Mouse (Mus musculus) skeletal muscle tissue, postnatal 0 days (tissue): ENCODE data around the gene Olfr901. TPM values are rescaled to one million over a fixed set of nuclear protein-coding genes. Genes with fewer than 3 reads are reported as not detected.

Experiments used
- polyA plus RNA-seq: library from polyadenylated mRNA; unstranded; fragments of >200 nt; fragmentation: Nextera tagmentation; extraction: Ambion mirVana; gene quantifications from 2 replicates; pipeline ENCODE4 v1.2.1, GENCODE M21; 2015

Olfr901 gene
- not detected in 2 replicates for polyA plus RNA-seq

GRCm38 (mm10) chr9:38429155-38429554 is at the start of gene Olfr901:
TSS of gene Olfr901 (plus strand) at chr9:38429455.

GRCm38 (mm10) chr9:38401398-38401797 is 27.9 kb upstream of the Olfr901 start, which contains the start of gene Olfr147:
TSS of gene Olfr147 (plus strand) at chr9:38401698.

GRCm38 (mm10) chr9:38447352-38447751 is 18.1 kb downstream of the Olfr901 start, which contains the start of gene Olfr902:
TSS of gene Olfr902 (plus strand) at chr9:38447652.

GRCm38 (mm10) chr9:38462844-38463243 is 33.6 kb downstream of the Olfr901 start, which contains the start of gene Olfr904:
TSS of gene Olfr904 (plus strand) at chr9:38463144.

GRCm38 (mm10) chr9:38470807-38471206 is 41.6 kb downstream of the Olfr901 start, which contains the start of gene Olfr905:
TSS of gene Olfr905 (plus strand) at chr9:38471107.

Other genes starting within 250 kb of the Olfr901 start
- gene Olfr891, start 248.6 kb upstream of the Olfr901 start, polyA plus RNA-seq = not detected in 2 replicates
- gene Olfr893, start 221.1 kb upstream of the Olfr901 start, polyA plus RNA-seq = not detected in 2 replicates
- gene Olfr894, start 211.4 kb upstream of the Olfr901 start, polyA plus RNA-seq = not detected in 2 replicates
- gene Olfr143, start 176.7 kb upstream of the Olfr901 start, polyA plus RNA-seq = not detected in 2 replicates
- not detected in 2 replicates for gene Olfr895, start 161.6 kb upstream of the Olfr901 start, polyA plus RNA-seq
- gene Olfr896-ps1, start 138.3 kb upstream of the Olfr901 start, polyA plus RNA-seq = not detected in 2 replicates
- not detected in 2 replicates for gene Olfr25, start 100.4 kb upstream of the Olfr901 start, polyA plus RNA-seq
- not detected in 2 replicates for gene Olfr898, start 81.0 kb upstream of the Olfr901 start, polyA plus RNA-seq
- not detected in 2 replicates for gene Olfr250, start 62.6 kb upstream of the Olfr901 start, polyA plus RNA-seq
- gene Olfr251, start 52.4 kb upstream of the Olfr901 start, polyA plus RNA-seq = not detected in 2 replicates
- gene Olfr147, start 27.8 kb upstream of the Olfr901 start, polyA plus RNA-seq = not detected in 2 replicates
- not detected in 2 replicates for gene Olfr902, start 18.2 kb downstream of the Olfr901 start, polyA plus RNA-seq
- not detected in 2 replicates for gene Olfr904, start 33.7 kb downstream of the Olfr901 start, polyA plus RNA-seq
- gene Olfr905, start 41.7 kb downstream of the Olfr901 start, polyA plus RNA-seq = not detected in 2 replicates
- not detected in 2 replicates for gene Olfr906, start 57.6 kb downstream of the Olfr901 start, polyA plus RNA-seq
- not detected in 2 replicates for gene Olfr907, start 66.3 kb downstream of the Olfr901 start, polyA plus RNA-seq
- not detected in 2 replicates for gene Olfr911-ps1, start 92.1 kb downstream of the Olfr901 start, polyA plus RNA-seq
- not detected in 2 replicates for gene Olfr910, start 108.4 kb downstream of the Olfr901 start, polyA plus RNA-seq
- gene Olfr912, start 150.7 kb downstream of the Olfr901 start, polyA plus RNA-seq = not detected in 2 replicates
- gene Olfr913, start 163.3 kb downstream of the Olfr901 start, polyA plus RNA-seq = not detected in 2 replicates
- gene Olfr914, start 175.6 kb downstream of the Olfr901 start, polyA plus RNA-seq = not detected in 2 replicates
- not detected in 2 replicates for gene Olfr916, start 230.4 kb downstream of the Olfr901 start, polyA plus RNA-seq
- not detected in 2 replicates for gene Olfr917, start 236.4 kb downstream of the Olfr901 start, polyA plus RNA-seq
- not detected in 2 replicates for gene Olfr918, start 245.1 kb downstream of the Olfr901 start, polyA plus RNA-seq